Mouse (Mus musculus): ENCODE data around the gene Efcab11. TPM values are rescaled to one million over a fixed set of nuclear protein-coding genes. Genes with fewer than 3 reads are reported as not detected.
"Not testable (repeated sequence)": the region's sequence is repeated elsewhere in the genome, so short reads cannot be mapped to it uniquely, and the experiment has no call there.

Efcab11 gene
- total RNA-seq, 1 experiment: 2.9 TPM

- H3K36me3 ChIP-seq (ENCODE audit: control insufficient read depth, insufficient read depth, low read length, poor library complexity, severe bottlenecking): no peaks in the 10 kb centered on the region
- TF ChIP-seq ZNF384 (IDR thresholded peaks at IDR 0.05; ENCODE audit: low read depth, low read length): no peak
- TF ChIP-seq CHD2 (IDR thresholded peaks at IDR 0.05; ENCODE audit: low read depth, low read length): no peak
- no peak for TF ChIP-seq MAFK (IDR thresholded peaks at IDR 0.05; ENCODE audit: insufficient read depth, low read depth, low read length)
- no peak for TF ChIP-seq HCFC1 (IDR thresholded peaks at IDR 0.05; ENCODE audit: borderline replicate concordance, insufficient read depth, low read length)
- TF ChIP-seq ZC3H11A (IDR thresholded peaks at IDR 0.05; ENCODE audit: borderline replicate concordance, low read depth, low read length): no peak
- DNase-seq (ENCODE audit: low read depth, low spot score): no peak
- H3K4me1 ChIP-seq (ENCODE audit: control insufficient read depth in 2 of 2, insufficient read depth in 2 of 2, low read length in 2 of 2, poor library complexity in 1 of 2): no peaks in the 10 kb centered on the region
- no peak overlapping the region for H3K27ac ChIP-seq (ENCODE audit: insufficient read depth, low read depth, low read length, poor library complexity, severe bottlenecking)
- in situ Hi-C loops (cut with MboI; ENCODE audit: low sequenced_read_pairs in 2 of 2, unreplicated experiment in 2 of 2): no loop called here
- H3K9me3 ChIP-seq (ENCODE audit: control insufficient read depth, insufficient read depth, low read depth, low read length): no peaks in the 10 kb centered on the region
- no peak overlapping the region for H3K4me3 ChIP-seq (ENCODE audit: insufficient read depth in 1 of 2, low read depth in 1 of 2, low read length in 2 of 2, poor library complexity in 1 of 2, severe bottlenecking in 1 of 2)
- no peak overlapping the region for H3K9ac ChIP-seq (ENCODE audit: insufficient read depth, low read depth, low read length, poor library complexity, severe bottlenecking)
Measured at GRCm38 (mm10) chr12:99819186-99819974, 64.9 kb downstream of the Efcab11 start.

GRCm38 (mm10) chr12:99818006-99818405 lies 66.2 kb downstream of the Efcab11 start:
- DNase-seq (ENCODE audit: low read depth, low spot score); H3K4me1 ChIP-seq (ENCODE audit: control insufficient read depth in 2 of 2, insufficient read depth in 2 of 2, low read length in 2 of 2, poor library complexity in 1 of 2); H3K27ac ChIP-seq (ENCODE audit: insufficient read depth, low read depth, low read length, poor library complexity, severe bottlenecking); H3K4me3 ChIP-seq (ENCODE audit: insufficient read depth in 1 of 2, low read depth in 1 of 2, low read length in 2 of 2, poor library complexity in 1 of 2, severe bottlenecking in 1 of 2); H3K9me3 ChIP-seq (ENCODE audit: control insufficient read depth, insufficient read depth, low read depth, low read length); H3K9ac ChIP-seq (ENCODE audit: insufficient read depth, low read depth, low read length, poor library complexity, severe bottlenecking); in situ Hi-C loops (cut with MboI; ENCODE audit: low sequenced_read_pairs in 2 of 2, unreplicated experiment in 2 of 2); H3K36me3 ChIP-seq (ENCODE audit: control insufficient read depth, insufficient read depth, low read length, poor library complexity, severe bottlenecking): not testable (repeated sequence)

DNA sequence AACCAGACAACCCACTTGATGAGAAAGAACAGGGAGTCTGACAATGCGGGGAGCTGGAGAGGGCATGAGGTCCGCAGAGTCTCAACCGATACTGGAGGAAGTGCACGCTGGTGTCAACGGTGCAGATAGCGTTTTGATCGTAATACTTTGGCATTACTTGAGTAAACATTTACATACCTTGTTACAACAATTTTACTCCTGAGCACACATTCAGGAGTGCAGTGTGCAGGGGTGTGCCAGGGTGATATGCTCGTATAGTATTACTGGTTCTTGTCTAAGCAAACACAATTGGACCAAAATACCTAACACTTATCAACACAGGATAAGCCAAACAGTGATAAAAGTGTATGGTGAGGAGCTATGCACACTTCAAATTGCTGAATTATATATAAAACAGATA lies 69.0 kb downstream of the Efcab11 start:
- Histone ChIP-seq H3K4me1 (ENCODE audit: control insufficient read depth in 2 of 2, insufficient read depth in 2 of 2, low read length in 2 of 2, poor library complexity in 1 of 2) (no peaks in the 10 kb centered on the region), H3K4me3 (ENCODE audit: insufficient read depth in 1 of 2, low read depth in 1 of 2, low read length in 2 of 2, poor library complexity in 1 of 2, severe bottlenecking in 1 of 2) (no peak overlapping the region), H3K36me3 (ENCODE audit: control insufficient read depth, insufficient read depth, low read length, poor library complexity, severe bottlenecking) (no peaks in the 10 kb centered on the region), H3K27ac (ENCODE audit: insufficient read depth, low read depth, low read length, poor library complexity, severe bottlenecking) (no peak overlapping the region), H3K9me3 (ENCODE audit: control insufficient read depth, insufficient read depth, low read depth, low read length) (no peaks in the 10 kb centered on the region), H3K9ac (ENCODE audit: insufficient read depth, low read depth, low read length, poor library complexity, severe bottlenecking) (no peak overlapping the region)
- no peak for DNase-seq (ENCODE audit: low read depth, low spot score)
- in situ Hi-C loops (cut with MboI; ENCODE audit: low sequenced_read_pairs in 2 of 2, unreplicated experiment in 2 of 2): no loop called here
- TF ChIP-seq MAFK (IDR thresholded peaks at IDR 0.05; ENCODE audit: insufficient read depth, low read depth, low read length) (no peak), ZC3H11A (IDR thresholded peaks at IDR 0.05; ENCODE audit: borderline replicate concordance, low read depth, low read length) (no peak), ZNF384 (IDR thresholded peaks at IDR 0.05; ENCODE audit: low read depth, low read length) (no peak), CHD2 (IDR thresholded peaks at IDR 0.05; ENCODE audit: low read depth, low read length) (no peak), HCFC1 (IDR thresholded peaks at IDR 0.05; ENCODE audit: borderline replicate concordance, insufficient read depth, low read length) (no peak)

DNA sequence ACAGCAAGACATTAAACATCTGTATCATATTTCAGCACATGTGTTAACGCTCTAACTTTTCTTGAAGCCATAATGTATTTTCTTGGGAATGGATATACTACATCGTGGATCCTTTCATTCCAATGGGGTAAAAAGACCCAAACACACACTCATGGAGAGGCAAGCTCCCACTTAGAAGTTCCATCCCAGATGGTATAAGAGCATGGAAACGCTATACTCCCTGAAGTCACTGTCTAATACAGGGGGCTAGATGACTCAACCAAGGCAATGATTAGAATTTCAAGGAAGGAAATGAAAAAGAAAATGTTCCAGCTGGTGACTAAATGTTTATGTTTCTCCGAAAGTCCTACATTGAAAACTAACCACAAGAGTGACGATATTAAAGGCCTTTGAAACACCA lies 76.3 kb downstream of the Efcab11 start:
- no peak overlapping the region for H3K9ac ChIP-seq (ENCODE audit: insufficient read depth, low read depth, low read length, poor library complexity, severe bottlenecking)
- no peak for TF ChIP-seq ZNF384 (IDR thresholded peaks at IDR 0.05; ENCODE audit: low read depth, low read length)
- no peak overlapping the region for H3K27ac ChIP-seq (ENCODE audit: insufficient read depth, low read depth, low read length, poor library complexity, severe bottlenecking)
- in situ Hi-C loops (cut with MboI; ENCODE audit: low sequenced_read_pairs in 2 of 2, unreplicated experiment in 2 of 2): no loop called here
- no peak overlapping the region for H3K4me3 ChIP-seq (ENCODE audit: insufficient read depth in 1 of 2, low read depth in 1 of 2, low read length in 2 of 2, poor library complexity in 1 of 2, severe bottlenecking in 1 of 2)
- H3K4me1 ChIP-seq (ENCODE audit: control insufficient read depth in 2 of 2, insufficient read depth in 2 of 2, low read length in 2 of 2, poor library complexity in 1 of 2): no peaks in the 10 kb centered on the region
- H3K36me3 ChIP-seq (ENCODE audit: control insufficient read depth, insufficient read depth, low read length, poor library complexity, severe bottlenecking): no peaks in the 10 kb centered on the region
- no peak for DNase-seq (ENCODE audit: low read depth, low spot score)
- H3K9me3 ChIP-seq (ENCODE audit: control insufficient read depth, insufficient read depth, low read depth, low read length): no peaks in the 10 kb centered on the region

DNA sequence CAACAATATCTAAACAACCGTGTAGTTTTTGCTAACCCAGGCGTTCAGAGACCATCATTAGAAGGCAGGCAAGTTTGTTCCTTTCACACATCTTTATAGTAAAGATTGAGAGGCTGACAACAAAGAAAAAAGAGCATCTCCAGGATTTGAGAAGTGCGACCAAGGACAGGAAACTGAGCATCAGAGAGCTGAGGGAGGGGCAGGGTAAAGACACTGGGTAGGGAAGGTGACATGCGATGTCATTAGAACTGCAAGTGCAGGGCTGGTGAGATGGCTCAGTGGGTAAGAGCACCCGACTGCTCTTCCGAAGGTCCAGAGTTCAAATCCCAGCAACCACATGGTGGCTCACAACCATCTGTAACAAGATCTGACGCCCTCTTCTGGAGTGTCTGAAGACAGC lies 77.5 kb downstream of the Efcab11 start:
- H3K9ac ChIP-seq (ENCODE audit: insufficient read depth, low read depth, low read length, poor library complexity, severe bottlenecking); H3K4me1 ChIP-seq (ENCODE audit: control insufficient read depth in 2 of 2, insufficient read depth in 2 of 2, low read length in 2 of 2, poor library complexity in 1 of 2); H3K36me3 ChIP-seq (ENCODE audit: control insufficient read depth, insufficient read depth, low read length, poor library complexity, severe bottlenecking); H3K9me3 ChIP-seq (ENCODE audit: control insufficient read depth, insufficient read depth, low read depth, low read length); in situ Hi-C loops (cut with MboI; ENCODE audit: low sequenced_read_pairs in 2 of 2, unreplicated experiment in 2 of 2); H3K27ac ChIP-seq (ENCODE audit: insufficient read depth, low read depth, low read length, poor library complexity, severe bottlenecking); DNase-seq (ENCODE audit: low read depth, low spot score); H3K4me3 ChIP-seq (ENCODE audit: insufficient read depth in 1 of 2, low read depth in 1 of 2, low read length in 2 of 2, poor library complexity in 1 of 2, severe bottlenecking in 1 of 2): not testable (repeated sequence)
